Mouse (Mus musculus) heart, embryonic 15.5 days (tissue): ENCODE data around the gene Clic3. TPM values are rescaled to one million over a fixed set of nuclear protein-coding genes. Genes with fewer than 3 reads are reported as not detected.

Source experiments
- ATAC-seq: fragments of 200-750 bp; cut with Nextera tagmentation; replicated peaks from 2 replicates; pipeline ENCODE4 v1.8.0; 2017; ENCODE audit warnings: low read depth, moderate TSS enrichment; ENCODE audit not compliant: insufficient number of reproducible peaks, insufficient read depth, low FRiP score
- H3K27ac ChIP-seq: fragments of 300-500 bp; sonication (generic); 2 replicates; pipeline ENCODE4 v1.5.1; 2015; ENCODE audit warnings: mild to moderate bottlenecking, inconsistent platforms
- H3K27me3 ChIP-seq: fragments of 300-500 bp; sonication (generic); 2 replicates; pipeline ENCODE4 v1.6.1; 2015; ENCODE audit warnings: inconsistent platforms
- H3K36me3 ChIP-seq: fragments of 300-500 bp; sonication (generic); 2 replicates; pipeline ENCODE4 v1.6.1; 2015; ENCODE audit warnings: mild to moderate bottlenecking, inconsistent platforms
- H3K4me1 ChIP-seq: fragments of 300-500 bp; sonication (generic); replicated peaks from 2 replicates; pipeline ENCODE4 v1.6.1; 2015; ENCODE audit warnings: inconsistent platforms
- H3K4me2 ChIP-seq: fragments of 300-500 bp; sonication (generic); 2 replicates; pipeline ENCODE4 v1.6.1; 2015; ENCODE audit warnings: inconsistent platforms, mild to moderate bottlenecking, moderate library complexity
- H3K4me3 ChIP-seq: fragments of 300-500 bp; sonication (generic); 2 replicates; pipeline ENCODE4 v1.5.1; 2015; ENCODE audit warnings: mild to moderate bottlenecking, inconsistent platforms
- H3K9ac ChIP-seq: fragments of 300-500 bp; sonication (generic); 2 replicates; pipeline ENCODE4 v1.6.1; 2015; ENCODE audit warnings: mild to moderate bottlenecking, inconsistent platforms
- H3K9me3 ChIP-seq: fragments of 300-500 bp; sonication (generic); replicated peaks from 2 replicates; pipeline ENCODE4 v1.6.1; 2016; ENCODE audit warnings: inconsistent platforms
- WGBS: fragments of 180-500 bp; shearing (Covaris S2); methylation state at CpG from one replicate; pipeline ENCODE4 v1.1.7; 2015; ENCODE audit warnings: mixed read lengths; 5-methylcytosine and 5-hydroxymethylcytosine counted together
- polyA plus RNA-seq: library from polyadenylated mRNA; unstranded; fragments of >200 nt; fragmentation: Nextera tagmentation; extraction: Ambion mirVana; gene quantifications from 2 replicates; pipeline ENCODE4 v1.2.1, GENCODE M21; 2015

Gene Clic3
- polyA plus RNA-seq, 1 experiment from 2014 or later = 6.1 TPM

GRCm38 (mm10) chr2:25429435-25430180, 27.0 kb upstream of the Clic3 start:
- peaks cover 16% of the 10 kb centered on the region for H3K4me1 ChIP-seq
- H3K9me3 ChIP-seq = no peaks in the 10 kb centered on the region
- peak overlapping the region; percentile 71 for H3K4me3 ChIP-seq
- ATAC-seq = no peak
- peaks cover 31% of the 10 kb centered on the region for H3K27me3 ChIP-seq
- peak overlapping the region; percentile 95 for H3K4me2 ChIP-seq
- H3K36me3 ChIP-seq = no peaks in the 10 kb centered on the region
- H3K27ac ChIP-seq = no peak overlapping the region
- WGBS = 67% methylated on average over 5 of the region's 5 CpGs
- peak overlapping the region; percentile 83; the same call in 1 of the 2 replicates for H3K9ac ChIP-seq

- 72% methylated on average over 17 of the region's 17 CpGs for WGBS
- no peaks in the 10 kb centered on the region for H3K9me3 ChIP-seq
Observed at GRCm38 (mm10) chr2:25430395-25431233, 26.0 kb upstream of the Clic3 start.

GRCm38 (mm10) chr2:25431308-25431855, 25.3 kb upstream of the Clic3 start:
- H3K27me3 ChIP-seq = peaks cover 13% of the 10 kb centered on the region
- no peak overlapping the region for H3K4me3 ChIP-seq
- H3K4me1 ChIP-seq = peaks cover 16% of the 10 kb centered on the region
- H3K9me3 ChIP-seq = no peaks in the 10 kb centered on the region
- 82% methylated on average over 6 of the region's 6 CpGs for WGBS
- no peak overlapping the region for H3K4me2 ChIP-seq
- ATAC-seq = no peak
- H3K9ac ChIP-seq = no peak overlapping the region
- no peaks in the 10 kb centered on the region for H3K36me3 ChIP-seq
- no peak overlapping the region for H3K27ac ChIP-seq

More at GRCm38 (mm10) chr2:25430395-25431233, 26.0 kb upstream of the Clic3 start:
- Histone ChIP-seq H3K4me1 (peaks cover 16% of the 10 kb centered on the region), H3K36me3 (no peaks in the 10 kb centered on the region), H3K27ac (no peak overlapping the region), H3K9ac (no peak overlapping the region), H3K27me3 (peaks cover 21% of the 10 kb centered on the region), H3K4me2 (no peak overlapping the region), H3K4me3 (no peak overlapping the region)
- ATAC-seq = no peak

- WGBS = 69% methylated on average over 11 of the region's 11 CpGs
- H3K4me3 ChIP-seq = no peak overlapping the region
- no peak overlapping the region for H3K4me2 ChIP-seq
- no peak for ATAC-seq
- H3K27me3 ChIP-seq = peaks cover 9% of the 10 kb centered on the region; the same call in 1 of the 2 replicates
- no peaks in the 10 kb centered on the region for H3K9me3 ChIP-seq
- H3K27ac ChIP-seq = no peak overlapping the region
- H3K4me1 ChIP-seq = peaks cover 16% of the 10 kb centered on the region
- no peak overlapping the region for H3K9ac ChIP-seq
- H3K36me3 ChIP-seq = no peaks in the 10 kb centered on the region; the same call in 1 of the 2 replicates
Observed at GRCm38 (mm10) chr2:25432326-25433098, 24.1 kb upstream of the Clic3 start.

- Histone ChIP-seq H3K4me3 (no peak overlapping the region), H3K4me2 (no peak overlapping the region), H3K36me3 (no peaks in the 10 kb centered on the region; the same call in 1 of the 2 replicates), H3K27ac (no peak overlapping the region), H3K9ac (no peak overlapping the region), H3K27me3 (peaks cover 9% of the 10 kb centered on the region; the same call in 1 of the 2 replicates), H3K9me3 (no peaks in the 10 kb centered on the region), H3K4me1 (peaks cover 16% of the 10 kb centered on the region)
- no peak for ATAC-seq
- WGBS = 82% methylated on average over 17 of the region's 17 CpGs
Observed at GRCm38 (mm10) chr2:25433101-25433500, 23.5 kb upstream of the Clic3 start.

GRCm38 (mm10) chr2:25434292-25434691, 22.3 kb upstream of the Clic3 start:
- ATAC-seq = no peak
- Histone ChIP-seq H3K4me1 (peaks cover 10% of the 10 kb centered on the region), H3K9me3 (no peaks in the 10 kb centered on the region), H3K4me2 (no peak overlapping the region), H3K27ac (no peak overlapping the region), H3K4me3 (no peak overlapping the region), H3K36me3 (no peaks in the 10 kb centered on the region; the same call in 1 of the 2 replicates), H3K9ac (no peak overlapping the region), H3K27me3 (peaks cover 9% of the 10 kb centered on the region; the same call in 1 of the 2 replicates)
- 86% methylated on average over 8 of the region's 8 CpGs for WGBS

- no peak overlapping the region for H3K27ac ChIP-seq
- no peak overlapping the region for H3K9ac ChIP-seq
- H3K9me3 ChIP-seq = no peaks in the 10 kb centered on the region
- WGBS = 81% methylated on average over 10 of the region's 10 CpGs
- no peaks in the 10 kb centered on the region for H3K27me3 ChIP-seq
- H3K4me1 ChIP-seq = no peaks in the 10 kb centered on the region
- H3K4me2 ChIP-seq = no peak overlapping the region
- no peak overlapping the region for H3K4me3 ChIP-seq
- no peak for ATAC-seq
- no peaks in the 10 kb centered on the region; the same call in 1 of the 2 replicates for H3K36me3 ChIP-seq
Observed at GRCm38 (mm10) chr2:25436286-25436820, 20.3 kb upstream of the Clic3 start.

- H3K27me3 ChIP-seq = no peaks in the 10 kb centered on the region
- no peaks in the 10 kb centered on the region for H3K9me3 ChIP-seq
- H3K36me3 ChIP-seq = no peaks in the 10 kb centered on the region; the same call in 1 of the 2 replicates
- ATAC-seq = no peak
- H3K4me1 ChIP-seq = no peaks in the 10 kb centered on the region
- WGBS = 79% methylated on average over 20 of the region's 20 CpGs
- no peak overlapping the region for H3K9ac ChIP-seq
- H3K27ac ChIP-seq = no peak overlapping the region
- H3K4me2 ChIP-seq = no peak overlapping the region
- no peak overlapping the region for H3K4me3 ChIP-seq
Observed at GRCm38 (mm10) chr2:25441067-25441466, 15.6 kb upstream of the Clic3 start.

GRCm38 (mm10) chr2:25442682-25443081, 14.0 kb upstream of the Clic3 start:
- H3K4me3 ChIP-seq = no peak overlapping the region
- peaks cover 6% of the 10 kb centered on the region; the same call in 1 of the 2 replicates for H3K36me3 ChIP-seq
- no peak overlapping the region for H3K9ac ChIP-seq
- ATAC-seq = no peak
- H3K27ac ChIP-seq = no peak overlapping the region
- H3K9me3 ChIP-seq = no peaks in the 10 kb centered on the region
- H3K27me3 ChIP-seq = no peaks in the 10 kb centered on the region
- H3K4me1 ChIP-seq = no peaks in the 10 kb centered on the region
- no peak overlapping the region for H3K4me2 ChIP-seq
- 83% methylated on average over 14 of the region's 14 CpGs for WGBS

- Histone ChIP-seq H3K4me3 (no peak overlapping the region), H3K4me2 (no peak overlapping the region), H3K36me3 (peaks cover 6% of the 10 kb centered on the region; the same call in 1 of the 2 replicates), H3K4me1 (peaks cover 4% of the 10 kb centered on the region), H3K27ac (no peak overlapping the region), H3K9ac (no peak overlapping the region), H3K9me3 (no peaks in the 10 kb centered on the region), H3K27me3 (no peaks in the 10 kb centered on the region)
- ATAC-seq = no peak
- 75% methylated on average over 8 of the region's 8 CpGs for WGBS
Observed at GRCm38 (mm10) chr2:25450853-25451647, 5.6 kb upstream of the Clic3 start.
